Mouse (Mus musculus): Measurements from ENCODE around the gene Tnr. TPM values are rescaled to one million over a fixed set of nuclear protein-coding genes. Genes with fewer than 3 reads are reported as not detected.
A peak's percentile ranks its signal among the peaks of the same experiment; 100 is the strongest.

Gene Tnr
- polyA plus RNA-seq, 1 experiment from 2014 or later, result 0.63 TPM

DNA sequence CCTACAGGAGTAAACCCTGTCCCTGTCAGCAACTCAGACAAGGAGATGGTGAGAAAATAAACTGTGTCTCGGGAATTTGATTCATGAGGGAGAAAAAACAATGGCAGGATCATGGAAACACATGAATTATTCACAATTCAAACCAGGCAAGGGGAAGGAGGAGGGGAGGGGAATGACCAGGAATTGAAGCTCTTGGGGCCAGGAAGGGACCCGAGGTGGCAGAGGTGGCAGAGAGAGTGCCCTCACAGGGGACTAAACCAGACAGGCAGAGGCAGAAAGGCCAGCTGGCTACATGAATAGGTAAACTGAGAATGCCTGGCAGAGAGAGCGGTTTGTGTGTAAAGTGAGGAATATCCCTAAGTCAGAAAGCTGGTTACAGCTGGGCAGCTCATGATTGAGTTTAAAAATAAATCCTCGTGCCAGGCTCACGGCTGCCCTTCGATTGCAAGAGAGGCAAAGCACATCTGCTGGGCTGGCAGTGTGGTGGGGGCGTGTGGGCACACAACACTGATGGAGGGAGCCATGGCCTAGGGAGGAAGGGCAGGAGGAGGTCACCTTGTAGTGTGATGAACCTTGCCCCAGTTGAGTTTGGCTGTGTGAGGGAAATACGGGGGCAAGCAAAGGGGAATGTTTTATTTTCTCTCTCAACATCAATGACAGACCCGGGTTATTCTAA, 22.0 kb downstream of the Tnr start:
- Histone ChIP-seq H3K9me3 (replicated peaks; ENCODE audit: control insufficient read depth, low read length) (no peaks in the 10 kb centered on the region), H3K36me3 (replicated peaks; ENCODE audit: control insufficient read depth, insufficient read depth, low read depth, low read length) (no peaks in the 10 kb centered on the region), H3K27me3 (ENCODE audit: control insufficient read depth, insufficient read depth, low read length) (no peaks in the 10 kb centered on the region), H3K9ac (replicated peaks; ENCODE audit: low read length) (no peak overlapping the region), H3K4me3 (ENCODE audit: low read depth, low read length) (no peak overlapping the region), H3K27ac (replicated peaks; ENCODE audit: low read depth, low read length) (no peak overlapping the region), H3K4me2 (ENCODE audit: low read depth, low read length) (no peak overlapping the region), H3K4me1 (ENCODE audit: control insufficient read depth, insufficient read depth, low read length) (no peaks in the 10 kb centered on the region)
- no peak for DNase-seq (ENCODE audit: low spot score)
- WGBS, result 69% methylated on average over 9 of the region's 9 CpGs
- no peak for ATAC-seq (replicated peaks; ENCODE audit: insufficient number of reproducible peaks, low FRiP score, low TSS enrichment, low read depth)

DNA sequence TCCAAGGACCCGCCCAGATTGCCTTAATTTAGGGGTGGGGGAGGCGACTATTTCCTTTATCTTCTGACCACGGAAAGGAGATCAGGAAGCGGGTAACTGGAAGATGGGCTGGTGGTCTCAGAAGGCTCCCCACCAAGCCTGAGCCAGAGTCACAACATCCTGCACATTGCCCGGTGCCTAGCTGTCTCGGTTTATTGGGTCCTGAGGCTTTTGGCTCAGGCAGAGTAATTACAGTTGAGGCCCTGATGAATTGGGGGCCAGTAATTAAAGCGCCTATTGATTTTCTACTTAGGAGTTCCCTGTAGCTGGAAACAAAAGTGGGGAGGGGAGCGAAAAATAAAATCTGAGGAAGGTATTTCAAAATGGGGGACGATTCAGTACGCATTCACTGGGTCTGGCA, 27.5 kb downstream of the Tnr start:
- no peak overlapping the region for H3K4me3 ChIP-seq (ENCODE audit: low read depth, low read length)
- no peaks in the 10 kb centered on the region for H3K4me1 ChIP-seq (ENCODE audit: control insufficient read depth, insufficient read depth, low read length)
- no peak overlapping the region for H3K9ac ChIP-seq (replicated peaks; ENCODE audit: low read length)
- 58% methylated on average over 10 of the region's 10 CpGs for WGBS
- no peak overlapping the region for H3K4me2 ChIP-seq (ENCODE audit: low read depth, low read length)
- no peak for DNase-seq (ENCODE audit: low spot score)
- no peaks in the 10 kb centered on the region for H3K27me3 ChIP-seq (ENCODE audit: control insufficient read depth, insufficient read depth, low read length)
- H3K36me3 ChIP-seq (replicated peaks; ENCODE audit: control insufficient read depth, insufficient read depth, low read depth, low read length), result no peaks in the 10 kb centered on the region
- no peaks in the 10 kb centered on the region for H3K9me3 ChIP-seq (replicated peaks; ENCODE audit: control insufficient read depth, low read length)
- ATAC-seq (replicated peaks; ENCODE audit: insufficient number of reproducible peaks, low FRiP score, low TSS enrichment, low read depth), result no peak
- H3K27ac ChIP-seq (replicated peaks; ENCODE audit: low read depth, low read length), result no peak overlapping the region

DNA sequence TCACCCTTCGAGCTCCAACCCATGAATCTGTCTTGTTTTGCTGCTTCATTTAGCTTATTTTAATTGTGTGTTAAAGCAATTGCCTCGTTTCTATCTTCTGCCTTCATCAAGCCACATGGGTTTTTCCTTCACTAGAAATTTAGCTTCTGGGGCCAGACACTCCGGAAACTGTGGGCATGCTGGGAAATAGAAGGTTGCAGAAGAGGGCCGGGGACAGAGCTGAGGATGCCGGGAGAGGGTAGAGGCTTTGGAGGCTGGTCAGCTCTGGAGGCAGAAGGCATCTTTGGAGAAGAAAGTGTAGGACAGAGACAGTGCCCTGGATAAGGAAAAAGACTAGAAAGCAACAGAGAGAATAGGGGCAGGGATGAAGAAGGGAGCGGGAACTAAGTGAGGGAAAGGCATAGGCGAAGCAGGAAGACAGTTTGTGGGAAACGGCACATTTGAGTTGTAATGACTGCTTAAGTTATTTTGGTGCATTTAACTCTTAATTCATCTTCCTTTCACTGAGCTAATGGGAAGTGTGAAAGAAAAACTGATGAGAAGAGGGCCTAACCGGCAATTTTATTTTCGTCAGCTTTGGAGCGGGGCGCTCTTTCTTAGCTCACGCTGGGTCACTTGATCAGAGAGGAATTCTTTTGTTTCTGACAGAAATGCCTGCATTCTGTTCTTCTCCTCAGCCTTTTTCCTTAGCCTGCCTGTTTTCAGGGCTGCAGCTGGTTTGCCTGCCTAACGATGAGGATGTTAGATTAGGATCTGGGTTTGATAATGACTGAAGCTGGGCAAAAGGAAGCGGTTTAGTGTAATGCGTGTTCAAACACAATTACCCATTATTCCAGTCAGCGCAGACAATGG, 28.2 kb downstream of the Tnr start:
- H3K4me2 ChIP-seq (ENCODE audit: low read depth, low read length), result no peak overlapping the region

DNA sequence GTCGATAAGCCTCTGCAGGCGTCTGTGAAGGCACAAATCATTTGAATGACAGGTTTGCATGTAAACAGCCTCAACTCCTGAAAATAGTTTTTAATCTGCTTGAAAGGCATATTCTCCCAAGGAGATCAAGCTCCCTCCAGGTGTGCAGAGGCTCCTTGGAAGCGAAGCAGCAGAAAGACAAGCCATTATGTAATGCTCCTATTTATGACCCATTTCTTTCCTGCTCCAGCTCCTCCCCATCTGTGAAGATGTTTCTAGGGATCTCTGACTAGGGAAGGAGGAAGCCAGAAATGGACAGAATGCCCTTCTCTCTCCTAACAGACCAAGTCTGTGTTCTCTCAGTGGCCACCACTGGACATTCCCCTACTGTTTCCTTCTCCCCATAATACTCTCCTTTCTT, 38.0 kb downstream of the Tnr start:
- Histone ChIP-seq H3K9ac (replicated peaks; ENCODE audit: low read length) (no peak overlapping the region), H3K27ac (replicated peaks; ENCODE audit: low read depth, low read length) (no peak overlapping the region), H3K4me2 (ENCODE audit: low read depth, low read length) (no peak overlapping the region), H3K27me3 (ENCODE audit: control insufficient read depth, insufficient read depth, low read length) (no peaks in the 10 kb centered on the region), H3K4me3 (ENCODE audit: low read depth, low read length) (no peak overlapping the region), H3K36me3 (replicated peaks; ENCODE audit: control insufficient read depth, insufficient read depth, low read depth, low read length) (no peaks in the 10 kb centered on the region), H3K9me3 (replicated peaks; ENCODE audit: control insufficient read depth, low read length) (no peaks in the 10 kb centered on the region), H3K4me1 (ENCODE audit: control insufficient read depth, insufficient read depth, low read length) (no peaks in the 10 kb centered on the region)
- WGBS, result 69% methylated on average over 3 of the region's 3 CpGs
- DNase-seq (ENCODE audit: low spot score), result no peak
- ATAC-seq (replicated peaks; ENCODE audit: insufficient number of reproducible peaks, low FRiP score, low TSS enrichment, low read depth), result no peak

More for the DNA sequence above, 28.2 kb downstream of the Tnr start:
- Histone ChIP-seq H3K27me3 (ENCODE audit: control insufficient read depth, insufficient read depth, low read length) (no peaks in the 10 kb centered on the region), H3K9me3 (replicated peaks; ENCODE audit: control insufficient read depth, low read length) (no peaks in the 10 kb centered on the region), H3K27ac (replicated peaks; ENCODE audit: low read depth, low read length) (no peak overlapping the region), H3K36me3 (replicated peaks; ENCODE audit: control insufficient read depth, insufficient read depth, low read depth, low read length) (no peaks in the 10 kb centered on the region), H3K4me3 (ENCODE audit: low read depth, low read length) (no peak overlapping the region), H3K9ac (replicated peaks; ENCODE audit: low read length) (no peak overlapping the region), H3K4me1 (ENCODE audit: control insufficient read depth, insufficient read depth, low read length) (no peaks in the 10 kb centered on the region)
- no peak for ATAC-seq (replicated peaks; ENCODE audit: insufficient number of reproducible peaks, low FRiP score, low TSS enrichment, low read depth)
- DNase-seq (ENCODE audit: low spot score), result peak; percentile 30
- WGBS, result 33% methylated on average over 17 of the region's 17 CpGs

DNA sequence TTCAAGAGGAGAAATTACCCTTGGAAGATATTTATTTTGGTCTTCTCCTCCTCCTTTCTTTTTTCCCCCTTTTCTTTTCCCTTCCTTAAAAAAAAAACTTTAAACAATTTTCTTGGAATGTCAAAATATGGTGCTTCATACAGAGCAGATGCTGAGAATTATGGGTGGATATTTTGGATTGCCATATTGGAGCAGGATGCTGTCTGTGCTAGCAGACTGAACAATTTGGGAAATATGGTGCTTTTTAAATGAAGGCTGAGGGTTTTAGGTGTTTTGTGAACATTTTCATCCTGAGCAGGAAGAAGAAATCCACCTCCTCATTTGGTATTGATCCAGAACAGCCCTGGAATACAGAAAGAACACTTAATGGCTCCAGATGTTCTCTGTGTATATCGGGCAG, 41.6 kb downstream of the Tnr start:
- H3K27me3 ChIP-seq (ENCODE audit: control insufficient read depth, insufficient read depth, low read length), result no peaks in the 10 kb centered on the region
- H3K4me2 ChIP-seq (ENCODE audit: low read depth, low read length), result no peak overlapping the region
- H3K4me3 ChIP-seq (ENCODE audit: low read depth, low read length), result no peak overlapping the region
- 81% methylated on average over 1 of the region's 1 CpGs for WGBS
- H3K9me3 ChIP-seq (replicated peaks; ENCODE audit: control insufficient read depth, low read length), result no peaks in the 10 kb centered on the region
- no peak overlapping the region for H3K27ac ChIP-seq (replicated peaks; ENCODE audit: low read depth, low read length)
- no peaks in the 10 kb centered on the region for H3K4me1 ChIP-seq (ENCODE audit: control insufficient read depth, insufficient read depth, low read length)
- DNase-seq (ENCODE audit: low spot score), result no peak
- no peaks in the 10 kb centered on the region for H3K36me3 ChIP-seq (replicated peaks; ENCODE audit: control insufficient read depth, insufficient read depth, low read depth, low read length)
- no peak overlapping the region for H3K9ac ChIP-seq (replicated peaks; ENCODE audit: low read length)
- no peak for ATAC-seq (replicated peaks; ENCODE audit: insufficient number of reproducible peaks, low FRiP score, low TSS enrichment, low read depth)

DNA sequence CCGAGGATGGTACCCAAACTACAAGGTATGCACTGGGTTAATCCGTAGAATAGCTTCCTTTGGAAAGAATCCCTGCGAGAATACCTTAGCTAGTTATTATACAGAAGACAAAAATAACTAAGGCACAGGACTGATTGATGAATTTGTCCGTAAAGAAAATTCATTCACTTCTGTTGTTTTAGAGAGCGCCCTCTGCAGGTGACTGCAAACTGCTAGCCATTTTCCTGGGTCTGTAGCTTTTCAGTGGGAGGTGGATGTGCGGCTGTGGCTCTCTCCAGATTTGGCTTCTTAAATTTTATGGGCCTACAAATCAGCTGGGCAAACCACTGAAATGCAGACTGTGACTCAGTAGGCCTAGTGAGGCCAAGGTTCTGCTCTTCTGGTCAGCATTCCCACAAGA, 42.5 kb downstream of the Tnr start:
- Histone ChIP-seq H3K27me3 (ENCODE audit: control insufficient read depth, insufficient read depth, low read length) (no peaks in the 10 kb centered on the region), H3K9ac (replicated peaks; ENCODE audit: low read length) (no peak overlapping the region), H3K4me3 (ENCODE audit: low read depth, low read length) (no peak overlapping the region), H3K4me1 (ENCODE audit: control insufficient read depth, insufficient read depth, low read length) (no peaks in the 10 kb centered on the region), H3K27ac (replicated peaks; ENCODE audit: low read depth, low read length) (no peak overlapping the region), H3K36me3 (replicated peaks; ENCODE audit: control insufficient read depth, insufficient read depth, low read depth, low read length) (no peaks in the 10 kb centered on the region), H3K4me2 (ENCODE audit: low read depth, low read length) (no peak overlapping the region), H3K9me3 (replicated peaks; ENCODE audit: control insufficient read depth, low read length) (no peaks in the 10 kb centered on the region)
- WGBS, result 78% methylated on average over 6 of the region's 6 CpGs
- ATAC-seq (replicated peaks; ENCODE audit: insufficient number of reproducible peaks, low FRiP score, low TSS enrichment, low read depth) (no peak), DNase-seq (ENCODE audit: low spot score) (no peak)

DNA sequence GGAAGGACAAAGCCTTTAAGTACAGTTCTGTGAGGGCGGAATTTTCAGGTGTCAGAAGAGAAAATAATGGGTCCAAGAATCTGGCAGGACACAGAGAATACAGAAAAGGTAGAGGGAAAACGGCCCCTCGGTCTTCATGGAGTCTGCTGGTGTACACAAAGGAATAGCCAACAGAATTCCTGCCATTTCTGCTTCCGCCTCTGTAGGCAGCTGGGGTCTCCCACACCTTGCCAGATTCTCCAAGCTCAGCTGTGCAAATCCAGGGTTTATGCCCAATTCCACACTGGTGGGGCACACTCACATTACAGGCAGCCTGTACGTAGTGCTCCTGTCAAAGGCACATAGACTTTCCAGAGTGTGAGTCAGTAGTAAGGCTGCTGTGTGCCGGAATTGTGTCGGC, 43.6 kb downstream of the Tnr start:
- no peaks in the 10 kb centered on the region for H3K36me3 ChIP-seq (replicated peaks; ENCODE audit: control insufficient read depth, insufficient read depth, low read depth, low read length)
- no peak overlapping the region for H3K4me2 ChIP-seq (ENCODE audit: low read depth, low read length)
- DNase-seq (ENCODE audit: low spot score), result no peak
- no peaks in the 10 kb centered on the region for H3K9me3 ChIP-seq (replicated peaks; ENCODE audit: control insufficient read depth, low read length)
- no peaks in the 10 kb centered on the region for H3K4me1 ChIP-seq (ENCODE audit: control insufficient read depth, insufficient read depth, low read length)
- no peaks in the 10 kb centered on the region for H3K27me3 ChIP-seq (ENCODE audit: control insufficient read depth, insufficient read depth, low read length)
- no peak for ATAC-seq (replicated peaks; ENCODE audit: insufficient number of reproducible peaks, low FRiP score, low TSS enrichment, low read depth)
- H3K4me3 ChIP-seq (ENCODE audit: low read depth, low read length), result no peak overlapping the region
- 86% methylated on average over 7 of the region's 7 CpGs for WGBS
- no peak overlapping the region for H3K27ac ChIP-seq (replicated peaks; ENCODE audit: low read depth, low read length)
- no peak overlapping the region for H3K9ac ChIP-seq (replicated peaks; ENCODE audit: low read length)

DNA sequence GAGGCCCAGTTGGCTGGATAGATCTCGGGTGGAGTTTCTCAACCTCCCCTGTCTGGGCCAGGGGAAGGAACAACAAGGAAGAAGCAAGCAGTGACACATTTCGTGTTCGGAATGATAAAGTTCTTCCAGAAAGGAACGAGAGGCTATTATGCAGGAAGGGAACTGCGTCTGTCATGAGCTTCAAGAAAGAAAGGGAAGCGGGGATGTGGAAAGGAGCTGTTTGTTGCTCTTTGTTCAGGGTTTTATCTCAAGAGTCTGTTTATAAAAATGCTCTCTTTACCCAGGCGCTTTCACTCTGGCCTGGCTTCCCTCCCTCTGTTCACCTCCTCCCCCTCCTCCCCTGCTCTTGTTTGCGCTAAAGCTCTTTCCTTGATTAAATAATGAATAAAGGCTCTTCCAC, 46.7 kb downstream of the Tnr start:
- DNase-seq (ENCODE audit: low spot score) (no peak), ATAC-seq (replicated peaks; ENCODE audit: insufficient number of reproducible peaks, low FRiP score, low TSS enrichment, low read depth) (no peak)
- 59% methylated on average over 8 of the region's 8 CpGs for WGBS
- Histone ChIP-seq H3K9me3 (replicated peaks; ENCODE audit: control insufficient read depth, low read length) (no peaks in the 10 kb centered on the region), H3K27me3 (ENCODE audit: control insufficient read depth, insufficient read depth, low read length) (no peaks in the 10 kb centered on the region), H3K4me2 (ENCODE audit: low read depth, low read length) (no peak overlapping the region), H3K36me3 (replicated peaks; ENCODE audit: control insufficient read depth, insufficient read depth, low read depth, low read length) (no peaks in the 10 kb centered on the region), H3K27ac (replicated peaks; ENCODE audit: low read depth, low read length) (no peak overlapping the region), H3K4me1 (ENCODE audit: control insufficient read depth, insufficient read depth, low read length) (no peaks in the 10 kb centered on the region), H3K4me3 (ENCODE audit: low read depth, low read length) (no peak overlapping the region), H3K9ac (replicated peaks; ENCODE audit: low read length) (no peak overlapping the region)

All from embryonic facial prominence, embryonic 11.5 days (tissue).